Mouse (Mus musculus): Measurements from ENCODE around the gene Ckap5. TPM values are rescaled to one million over a fixed set of nuclear protein-coding genes. Genes with fewer than 3 reads are reported as not detected.

The Ckap5 gene
- polyA plus RNA-seq, 1 experiment: 393 TPM

- TF ChIP-seq POLR2A (IDR thresholded peaks at IDR 0.05; ENCODE audit: insufficient read depth, low read depth, low read length) (no peak), CTCF (IDR thresholded peaks at IDR 0.05; ENCODE audit: insufficient read depth, low read depth, low read length) (no peak)
- H3K4me1 ChIP-seq (ENCODE audit: control insufficient read depth, insufficient read depth, low read length): peaks cover 28% of the 10 kb centered on the region
- 64% methylated on average over 6 of the region's 6 CpGs for WGBS
- no peak overlapping the region for H3K27ac ChIP-seq (ENCODE audit: insufficient read depth, low read depth, low read length)
- no peak overlapping the region for H3K4me3 ChIP-seq (ENCODE audit: insufficient read depth, low read depth, low read length)
Measured at GRCm38 (mm10) chr2:91655827-91656226, 129.3 kb downstream of the Ckap5 start.

GRCm38 (mm10) chr2:91656774-91657173 is 130.2 kb downstream of the Ckap5 start:
- WGBS: 77% methylated on average over 8 of the region's 8 CpGs
- TF ChIP-seq POLR2A (IDR thresholded peaks at IDR 0.05; ENCODE audit: insufficient read depth, low read depth, low read length) (no peak), CTCF (IDR thresholded peaks at IDR 0.05; ENCODE audit: insufficient read depth, low read depth, low read length) (no peak)
- Histone ChIP-seq H3K4me1 (ENCODE audit: control insufficient read depth, insufficient read depth, low read length) (peaks cover 23% of the 10 kb centered on the region), H3K4me3 (ENCODE audit: insufficient read depth, low read depth, low read length) (no peak overlapping the region), H3K27ac (ENCODE audit: insufficient read depth, low read depth, low read length) (no peak overlapping the region)

DNA sequence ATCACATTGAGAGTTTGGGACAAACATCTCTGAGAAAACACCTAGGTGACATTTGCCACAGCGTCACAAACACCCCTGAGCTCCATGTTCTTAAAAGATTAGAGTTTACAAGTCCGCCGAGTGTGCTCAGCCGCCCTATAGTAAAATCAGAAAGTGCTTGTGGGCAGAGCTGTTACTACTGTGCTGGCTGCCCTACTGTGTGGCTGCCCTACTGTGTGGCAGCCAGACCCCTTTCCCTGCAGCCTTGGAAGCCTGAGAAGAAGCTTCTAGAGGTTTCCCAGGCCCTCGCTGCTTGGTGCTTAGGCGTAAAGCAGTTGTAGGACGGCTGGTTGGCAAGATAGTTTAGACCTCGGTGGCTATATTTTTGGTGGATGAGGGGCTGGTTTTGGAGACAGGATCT is 133.1 kb downstream of the Ckap5 start:
- no peak for TF ChIP-seq CTCF (IDR thresholded peaks at IDR 0.05; ENCODE audit: insufficient read depth, low read depth, low read length)
- no peak for TF ChIP-seq POLR2A (IDR thresholded peaks at IDR 0.05; ENCODE audit: insufficient read depth, low read depth, low read length)
- 97% methylated on average over 8 of the region's 8 CpGs for WGBS
- Histone ChIP-seq H3K4me1 (ENCODE audit: control insufficient read depth, insufficient read depth, low read length) (0 out of 2 replicates have a peak, but pooled peaks cover 5% of the 10 kb centered on the region), H3K4me3 (ENCODE audit: insufficient read depth, low read depth, low read length) (no peak overlapping the region), H3K27ac (ENCODE audit: insufficient read depth, low read depth, low read length) (no peak overlapping the region)

DNA sequence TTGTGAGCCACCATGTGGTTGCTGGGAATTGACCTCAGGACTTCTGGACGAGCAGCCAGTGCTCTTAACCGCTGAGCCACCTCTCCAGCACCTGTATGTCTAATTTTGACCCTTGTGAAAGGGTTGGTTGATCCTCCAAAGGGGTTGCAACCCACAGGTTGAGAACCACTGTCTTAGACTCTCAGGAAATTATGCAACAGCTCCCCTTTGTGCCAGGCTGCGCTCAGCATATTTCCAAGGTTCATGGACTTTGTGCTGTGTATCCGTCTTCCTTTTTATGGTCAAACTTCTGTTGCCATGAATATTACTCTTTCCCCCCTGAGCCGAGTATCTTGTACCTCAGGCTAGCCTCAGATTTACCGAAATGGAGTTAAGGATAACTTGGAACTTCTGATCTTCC is 134.4 kb downstream of the Ckap5 start:
- TF ChIP-seq POLR2A (IDR thresholded peaks at IDR 0.05; ENCODE audit: insufficient read depth, low read depth, low read length) (no peak), CTCF (IDR thresholded peaks at IDR 0.05; ENCODE audit: insufficient read depth, low read depth, low read length) (no peak)
- 93% methylated on average over 6 of the region's 6 CpGs for WGBS
- 0 out of 2 replicates have a peak, but pooled peaks cover 3% of the 10 kb centered on the region for H3K4me1 ChIP-seq (ENCODE audit: control insufficient read depth, insufficient read depth, low read length)
- no peak overlapping the region for H3K4me3 ChIP-seq (ENCODE audit: insufficient read depth, low read depth, low read length)
- no peak overlapping the region for H3K27ac ChIP-seq (ENCODE audit: insufficient read depth, low read depth, low read length)

DNA sequence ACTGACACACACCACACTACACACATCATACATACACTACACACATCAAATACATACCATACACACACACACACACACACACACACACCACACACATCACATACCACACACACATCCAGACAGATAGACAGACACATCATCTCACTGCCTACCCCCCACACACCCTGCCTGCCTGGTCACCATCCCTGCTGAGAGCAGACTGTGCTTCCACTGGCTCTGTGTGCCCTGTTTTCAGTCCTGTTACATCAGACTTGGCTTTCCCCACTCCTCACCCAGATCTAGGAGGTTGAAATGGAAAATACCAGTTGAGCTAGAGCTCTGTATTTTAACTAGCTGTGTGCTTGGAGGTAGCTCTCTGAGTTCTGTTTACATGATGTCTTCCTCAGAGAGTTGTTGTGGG is 138.2 kb downstream of the Ckap5 start:
- TF ChIP-seq POLR2A (IDR thresholded peaks at IDR 0.05; ENCODE audit: insufficient read depth, low read depth, low read length) (no peak), CTCF (IDR thresholded peaks at IDR 0.05; ENCODE audit: insufficient read depth, low read depth, low read length) (no peak)
- H3K4me3 ChIP-seq (ENCODE audit: insufficient read depth, low read depth, low read length): no peak overlapping the region

DNA sequence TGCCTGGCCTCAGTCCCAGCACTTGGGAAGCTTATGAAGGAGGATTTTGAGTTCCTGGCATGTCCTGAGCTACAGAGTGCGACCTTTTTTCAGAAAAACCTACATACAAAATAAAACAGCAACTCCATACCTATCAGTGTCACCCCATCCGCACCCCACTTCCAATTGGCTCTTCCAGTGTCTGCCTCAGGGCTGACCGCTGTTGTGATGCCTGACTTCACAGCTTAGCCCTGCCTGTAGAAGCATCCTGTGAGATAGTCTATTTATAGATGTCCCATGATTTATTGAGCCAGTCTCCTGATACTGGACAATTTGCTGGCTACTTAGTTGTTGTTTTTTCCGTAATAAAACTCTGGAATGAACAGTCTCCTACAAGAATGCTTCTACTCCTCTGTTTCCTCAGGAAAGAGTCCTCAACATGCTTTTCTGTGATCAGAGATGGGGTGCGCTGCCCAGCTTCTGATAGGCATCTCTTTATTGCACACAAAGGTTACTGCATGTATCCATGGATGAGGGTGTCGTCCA is 139.9 kb downstream of the Ckap5 start:
- TF ChIP-seq POLR2A (IDR thresholded peaks at IDR 0.05; ENCODE audit: insufficient read depth, low read depth, low read length) (no peak), CTCF (IDR thresholded peaks at IDR 0.05; ENCODE audit: insufficient read depth, low read depth, low read length) (no peak)
- WGBS: 94% methylated on average over 6 of the region's 6 CpGs
- H3K4me3 ChIP-seq (ENCODE audit: insufficient read depth, low read depth, low read length): no peak overlapping the region
- H3K27ac ChIP-seq (ENCODE audit: insufficient read depth, low read depth, low read length): no peak overlapping the region
- no peaks in the 10 kb centered on the region for H3K4me1 ChIP-seq (ENCODE audit: control insufficient read depth, insufficient read depth, low read length)

More for the DNA sequence above, 138.2 kb downstream of the Ckap5 start:
- no peak overlapping the region for H3K27ac ChIP-seq (ENCODE audit: insufficient read depth, low read depth, low read length)
- H3K4me1 ChIP-seq (ENCODE audit: control insufficient read depth, insufficient read depth, low read length): no peaks in the 10 kb centered on the region

DNA sequence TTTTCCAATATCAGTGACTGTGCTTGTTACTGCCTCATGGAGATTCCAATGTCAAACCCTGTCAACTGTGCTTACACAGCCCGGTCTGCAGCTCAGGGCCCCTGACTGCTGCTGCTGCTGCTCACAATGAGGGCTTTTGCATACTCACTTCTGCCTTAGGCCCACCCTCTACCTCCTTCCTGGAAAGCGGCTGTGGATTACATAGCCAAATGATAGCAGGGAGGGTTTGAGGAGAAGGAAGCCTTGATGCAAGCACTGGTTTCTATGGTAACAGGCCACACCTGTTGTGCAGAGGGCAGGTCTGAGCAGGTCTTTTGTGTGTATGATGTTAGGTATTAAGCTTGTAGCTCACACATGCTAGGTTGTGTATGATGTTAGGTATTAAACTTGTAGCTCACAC is 141.2 kb downstream of the Ckap5 start:
- WGBS: 37% methylated on average over 2 of the region's 2 CpGs
- TF ChIP-seq POLR2A (IDR thresholded peaks at IDR 0.05; ENCODE audit: insufficient read depth, low read depth, low read length): no peak
- TF ChIP-seq CTCF (IDR thresholded peaks at IDR 0.05; ENCODE audit: insufficient read depth, low read depth, low read length): no peak

GRCm38 (mm10) chr2:91669326-91669725 is 142.8 kb downstream of the Ckap5 start:
- 0 out of 2 replicates have a peak, but pooled peaks cover 4% of the 10 kb centered on the region for H3K4me1 ChIP-seq (ENCODE audit: control insufficient read depth, insufficient read depth, low read length)
- no peak overlapping the region for H3K27ac ChIP-seq (ENCODE audit: insufficient read depth, low read depth, low read length)
- no peak overlapping the region for H3K4me3 ChIP-seq (ENCODE audit: insufficient read depth, low read depth, low read length)
- no peak for TF ChIP-seq CTCF (IDR thresholded peaks at IDR 0.05; ENCODE audit: insufficient read depth, low read depth, low read length)
- TF ChIP-seq POLR2A (IDR thresholded peaks at IDR 0.05; ENCODE audit: insufficient read depth, low read depth, low read length): no peak
- 97% methylated on average over 8 of the region's 8 CpGs for WGBS

More for the DNA sequence above, 141.2 kb downstream of the Ckap5 start:
- Histone ChIP-seq H3K4me1 (ENCODE audit: control insufficient read depth, insufficient read depth, low read length) (no peaks in the 10 kb centered on the region), H3K27ac (ENCODE audit: insufficient read depth, low read depth, low read length) (no peak overlapping the region), H3K4me3 (ENCODE audit: insufficient read depth, low read depth, low read length) (no peak overlapping the region)

- Histone ChIP-seq H3K27ac (ENCODE audit: insufficient read depth, low read depth, low read length) (no peak overlapping the region), H3K4me3 (ENCODE audit: insufficient read depth, low read depth, low read length) (no peak overlapping the region), H3K4me1 (ENCODE audit: control insufficient read depth, insufficient read depth, low read length) (0 out of 2 replicates have a peak, but pooled peaks cover 4% of the 10 kb centered on the region)
- TF ChIP-seq CTCF (IDR thresholded peaks at IDR 0.05; ENCODE audit: insufficient read depth, low read depth, low read length) (no peak), POLR2A (IDR thresholded peaks at IDR 0.05; ENCODE audit: insufficient read depth, low read depth, low read length) (no peak)
- 86% methylated on average over 6 of the region's 6 CpGs for WGBS
Measured at GRCm38 (mm10) chr2:91670038-91670437, 143.5 kb downstream of the Ckap5 start.

Other genes with a start within 250 kb of the Ckap5 start
- not detected in 2 replicates for gene 1110051M20Rik, start 82.1 kb upstream of the Ckap5 start, polyA plus RNA-seq (2012; ENCODE audit: insufficient read depth, insufficient read length, low replicate concordance, missing spikeins)
- gene Lrp4, start 69.3 kb upstream of the Ckap5 start, polyA plus RNA-seq (2012; ENCODE audit: insufficient read depth, insufficient read length, low replicate concordance, missing spikeins): not detected in 2 replicates
- gene F2, start 109.7 kb downstream of the Ckap5 start, polyA plus RNA-seq (2012; ENCODE audit: insufficient read depth, insufficient read length, low replicate concordance, missing spikeins): not detected in 2 replicates
- not detected in 2 replicates for gene Zfp408, start 123.0 kb downstream of the Ckap5 start, polyA plus RNA-seq (2012; ENCODE audit: insufficient read depth, insufficient read length, low replicate concordance, missing spikeins)
- 160 TPM in 1 of 2 replicates, not detected in the other for gene Arhgap1, start 123.1 kb downstream of the Ckap5 start, polyA plus RNA-seq (2012; ENCODE audit: insufficient read depth, insufficient read length, low replicate concordance, missing spikeins)
- not detected in 2 replicates for gene Atg13, start 183.8 kb downstream of the Ckap5 start, polyA plus RNA-seq (2012; ENCODE audit: insufficient read depth, insufficient read length, low replicate concordance, missing spikeins)
- not detected in 2 replicates for gene Harbi1, start 184.1 kb downstream of the Ckap5 start, polyA plus RNA-seq (2012; ENCODE audit: insufficient read depth, insufficient read length, low replicate concordance, missing spikeins)
- not detected in 2 replicates for gene Ambra1, start 203.4 kb downstream of the Ckap5 start, polyA plus RNA-seq (2012; ENCODE audit: insufficient read depth, insufficient read length, low replicate concordance, missing spikeins)